Mouse (Mus musculus) CH12.LX (cell line): Measurements from ENCODE around the gene Car5a. TPM values are rescaled to one million over a fixed set of nuclear protein-coding genes. Genes with fewer than 3 reads are reported as not detected.

Experiments
- DNase-seq: peaks from one replicate; pipeline ENCODE4 v3.0.0-alpha.2; 2013; ENCODE audit errors: extremely low read depth
- H3K27ac ChIP-seq: 2 replicates; pipeline ENCODE4 v1.5.1; 2012; ENCODE audit warnings: low read depth, mild to moderate bottlenecking, control low read depth, moderate library complexity; ENCODE audit not compliant: insufficient read depth
- H3K27me3 ChIP-seq: replicated peaks from 2 replicates; pipeline ENCODE3; 2012; ENCODE audit warnings: inconsistent platforms
- H3K36me3 ChIP-seq, 2 experiments: replicated peaks in 1 of 2; 2 replicates each; pipeline versions ENCODE3 to v1.6.1; 2012; ENCODE audit warnings: inconsistent platforms in 1 of 2, low read length in 1 of 2, mild to moderate bottlenecking in 1 of 2, mixed read lengths in 1 of 2, moderate library complexity in 1 of 2; ENCODE audit not compliant: control insufficient read depth in 1 of 2, insufficient read depth in 1 of 2
- H3K4me1 ChIP-seq, 2 experiments: 2 replicates each; pipeline ENCODE4 v1.6.1; 2012; ENCODE audit warnings: inconsistent platforms in 1 of 2, moderate library complexity in 1 of 2; ENCODE audit not compliant: insufficient read depth in 2 of 2, control insufficient read depth in 1 of 2
- H3K4me2 ChIP-seq: 2 replicates; pipeline ENCODE4 v1.6.1; 2012; ENCODE audit warnings: low read depth, mild to moderate bottlenecking, control low read depth; ENCODE audit not compliant: poor library complexity, insufficient read depth, severe bottlenecking
- H3K4me3 ChIP-seq, 3 experiments: fragments of 150-350 bp in 1 of 3; sonication (generic) in 1 of 3; replicated peaks in 1 of 3; 2 replicates each; pipeline versions ENCODE3 to v1.5.1; 2011 to 2012; ENCODE audit warnings: low read depth in 2 of 3, low read length in 2 of 3, mild to moderate bottlenecking in 2 of 3, moderate library complexity in 2 of 3, control low read depth in 1 of 3, improper control_type of control experiment in 1 of 3, inconsistent platforms in 1 of 3, mixed read lengths in 1 of 3; ENCODE audit not compliant: poor library complexity in 1 of 3
- H3K79me2 ChIP-seq: replicated peaks from 2 replicates; pipeline ENCODE4 v1.6.1; 2012; ENCODE audit warnings: mild to moderate bottlenecking, moderate library complexity; ENCODE audit not compliant: control insufficient read depth, poor library complexity, insufficient read depth, severe bottlenecking; ENCODE audit errors: extremely low read depth
- H3K9ac ChIP-seq: 2 replicates; pipeline ENCODE4 v1.6.1; 2012; ENCODE audit warnings: low read depth, mild to moderate bottlenecking, control low read depth, moderate library complexity; ENCODE audit not compliant: insufficient read depth
- H3K9me3 ChIP-seq: replicated peaks from 2 replicates; pipeline ENCODE3; 2012; ENCODE audit warnings: low read length, inconsistent platforms, mixed read lengths
- BHLHE40 ChIP-seq: IDR thresholded peaks from 2 replicates; pipeline ENCODE4 v1.6.1; 2011; ENCODE audit warnings: mild to moderate bottlenecking, low read depth, low read length, improper control_type of control experiment
- CHD2 ChIP-seq: IDR thresholded peaks from 2 replicates; pipeline ENCODE4 v1.6.1; 2011; ENCODE audit warnings: low read length, improper control_type of control experiment
- CTCF ChIP-seq, 2 experiments: IDR thresholded peaks in 1 of 2; conservative IDR thresholded peaks in 1 of 2; 2 replicates each; pipeline ENCODE4 v1.5.1; 2011 to 2012; ENCODE audit warnings: low read depth in 2 of 2, low read length in 2 of 2, improper control_type of control experiment in 1 of 2, inconsistent platforms in 1 of 2, mild to moderate bottlenecking in 1 of 2, moderate library complexity in 1 of 2
- EP300 ChIP-seq: IDR thresholded peaks from 2 replicates; pipeline ENCODE4 v1.6.1; 2011; ENCODE audit warnings: low read length, improper control_type of control experiment
- IRF4 ChIP-seq: IDR thresholded peaks from 2 replicates; pipeline ENCODE4 v1.6.1; 2014; ENCODE audit warnings: low read depth, mild to moderate bottlenecking, inconsistent platforms, low read length, improper control_type of control experiment
- JUND ChIP-seq: conservative IDR thresholded peaks from 2 replicates; pipeline ENCODE4 v1.6.1; 2011; ENCODE audit warnings: low read depth, low read length, improper control_type of control experiment
- MAFK ChIP-seq: IDR thresholded peaks from 2 replicates; pipeline ENCODE4 v1.6.1; 2011; ENCODE audit warnings: low read length, improper control_type of control experiment; ENCODE audit not compliant: insufficient replicate concordance
- MAX ChIP-seq: IDR thresholded peaks from 2 replicates; pipeline ENCODE4 v1.6.1; 2011; ENCODE audit warnings: low read length, improper control_type of control experiment
- NELFE ChIP-seq: IDR thresholded peaks from 2 replicates; pipeline ENCODE4 v1.6.1; 2011; ENCODE audit warnings: low read depth, low read length, improper control_type of control experiment
- NRF1 ChIP-seq: IDR thresholded peaks from 2 replicates; pipeline ENCODE4 v1.6.1; 2014; ENCODE audit warnings: low read depth, mild to moderate bottlenecking, inconsistent platforms, low read length, improper control_type of control experiment, moderate library complexity
- POLR2A ChIP-seq: IDR thresholded peaks from 2 replicates; pipeline ENCODE4 v1.6.1; 2011; ENCODE audit warnings: low read depth, mild to moderate bottlenecking, improper control_type of control experiment, low read length
- RAD21 ChIP-seq: IDR thresholded peaks from 2 replicates; pipeline ENCODE4 v1.6.1; 2011; ENCODE audit warnings: low read depth, mild to moderate bottlenecking, low read length, improper control_type of control experiment, moderate library complexity
- SIN3A ChIP-seq: IDR thresholded peaks from 2 replicates; pipeline ENCODE4 v1.6.1; 2012; ENCODE audit warnings: low read length, improper control_type of control experiment, inconsistent platforms
- TBP ChIP-seq: conservative IDR thresholded peaks from 2 replicates; pipeline ENCODE4 v1.6.1; 2011; ENCODE audit warnings: low read depth, low read length, improper control_type of control experiment
- TCF12 ChIP-seq: IDR thresholded peaks from 2 replicates; pipeline ENCODE4 v1.6.1; 2014; ENCODE audit warnings: low read depth, mild to moderate bottlenecking, inconsistent platforms, low read length, improper control_type of control experiment
- USF1 ChIP-seq: IDR thresholded peaks from 2 replicates; pipeline ENCODE4 v1.6.1; 2014; ENCODE audit warnings: low read depth, mild to moderate bottlenecking, inconsistent platforms, low read length, improper control_type of control experiment
- USF2 ChIP-seq: conservative IDR thresholded peaks from 2 replicates; pipeline ENCODE4 v1.6.1; 2011; ENCODE audit warnings: low read depth, low read length, improper control_type of control experiment
- ZKSCAN1 ChIP-seq: IDR thresholded peaks from 2 replicates; pipeline ENCODE4 v1.6.1; 2012; ENCODE audit warnings: low read depth, inconsistent platforms, low read length, improper control_type of control experiment, borderline replicate concordance
- ZMIZ1 ChIP-seq: IDR thresholded peaks from 2 replicates; pipeline ENCODE4 v1.6.1; 2012; ENCODE audit warnings: low read depth, mild to moderate bottlenecking, inconsistent platforms, low read length, improper control_type of control experiment
- ZNF384 ChIP-seq: IDR thresholded peaks from 2 replicates; pipeline ENCODE4 v1.6.1; 2012; ENCODE audit warnings: low read depth, low read length, improper control_type of control experiment, inconsistent platforms
- dilution Hi-C: fragments of 300-500 bp; cut with MboI; formaldehyde crosslinking; loops from 2 replicates; pipeline ENCODE4 v1.14.3; 2020; ENCODE audit warnings: low sequenced_read_pairs; ENCODE audit not compliant: extremely low pct_unique_long_range_greater_than_20kb, extremely low pct_ligation_motif_present
- in situ Hi-C: fragments of 300-500 bp; cut with MboI; formaldehyde crosslinking; loops from 3 replicates; pipeline ENCODE4 v1.14.3; 2019; ENCODE audit warnings: low sequenced_read_pairs, low pct_ligation_motif_present, low pct_unique_long_range_greater_than_20kb, mixed read lengths
- polyA plus RNA-seq: library from polyadenylated mRNA; unstranded; fragments of >175 nt; gene quantifications from 2 replicates; pipeline ENCODE4 v1.2.1, GENCODE M21; 2012; ENCODE audit warnings: low read depth; ENCODE audit not compliant: insufficient read length
- total RNA-seq, 2 experiments: library from RNA; depleted of rRNA; stranded (reverse); fragments of 300-350 nt in 1 of 2; fragments of >200 nt in 1 of 2; gene quantifications; 2 replicates each; pipeline ENCODE4 v1.2.3; 2012 to 2014

Gene Car5a
- total and polyA plus RNA-seq, 3 experiments: 1.6 to 9.7 TPM; not detected in 1

- H3K9me3 ChIP-seq: no peaks in the 10 kb centered on the region
- dilution Hi-C loops: no loop called here
- DNase-seq: no peak
- no peaks in the 10 kb centered on the region for H3K27me3 ChIP-seq
- in situ Hi-C loops: no loop called here
- TF ChIP-seq USF2: no peak
- no peak for TF ChIP-seq TCF12
- no peak for TF ChIP-seq MAFK
- TF ChIP-seq SIN3A: no peak
- no peak for TF ChIP-seq MAX
- TF ChIP-seq USF1: no peak
- no peak for TF ChIP-seq ZKSCAN1
- TF ChIP-seq RAD21: no peak
- H3K27ac ChIP-seq: no peak overlapping the region
- peaks cover 14 to 58% of the 10 kb centered on the region in 2 experiments for H3K4me1 ChIP-seq
- H3K4me3 ChIP-seq: no peak overlapping the region
- no peak overlapping the region for H3K9ac ChIP-seq
- no peaks in the 10 kb centered on the region for H3K79me2 ChIP-seq
- H3K4me2 ChIP-seq: no peak overlapping the region
- H3K36me3 ChIP-seq: peaks cover 0 to 6% of the 10 kb centered on the region in 2 experiments
Measured at GRCm38 (mm10) chr8:121868896-121869295, 75.8 kb downstream of the Car5a start.

GRCm38 (mm10) chr8:121868196-121868595, 76.5 kb downstream of the Car5a start:
- no peaks in the 10 kb centered on the region for H3K9me3 ChIP-seq
- H3K79me2 ChIP-seq: no peaks in the 10 kb centered on the region
- no peak for DNase-seq
- H3K36me3 ChIP-seq: peaks cover 0 to 6% of the 10 kb centered on the region in 2 experiments
- peaks cover 14 to 57% of the 10 kb centered on the region in 2 experiments for H3K4me1 ChIP-seq
- H3K27ac ChIP-seq: no peak overlapping the region
- dilution Hi-C loops: no loop called here
- no peaks in the 10 kb centered on the region for H3K27me3 ChIP-seq
- TF ChIP-seq NELFE: no peak
- no peak for TF ChIP-seq CHD2
- no peak for TF ChIP-seq CTCF (conservative IDR thresholded peaks at IDR 0.05 in 1 of 2, IDR thresholded peaks at IDR 0.05 in 1 of 2; ENCODE audit: low read depth in 2 of 2, low read length in 2 of 2)
- no peak for TF ChIP-seq NRF1
- no peak for TF ChIP-seq ZNF384
- no peak for TF ChIP-seq TBP
- no peak for TF ChIP-seq JUND
- TF ChIP-seq BHLHE40: no peak
- TF ChIP-seq EP300: no peak
- TF ChIP-seq IRF4: no peak
- no peak for TF ChIP-seq ZKSCAN1
- no peak for TF ChIP-seq POLR2A
- TF ChIP-seq ZMIZ1: no peak
- no peak for TF ChIP-seq MAFK
- TF ChIP-seq RAD21: no peak
- TF ChIP-seq, all 38 proteins: peak for 0
- Histone ChIP-seq H3K4me2 (no peak overlapping the region), H3K9ac (no peak overlapping the region), H3K4me3 (no peak overlapping the region)
- in situ Hi-C loops: no loop called here

Other genes starting within 250 kb of the Car5a start
- gene Jph3, start 215.3 kb downstream of the Car5a start, total RNA-seq (2012; rRNA removed): 0.17 and 0.21 TPM in 2 replicates
- gene Jph3, start 215.3 kb downstream of the Car5a start, total RNA-seq (2014; rRNA removed): not detected in 2 replicates
- gene Jph3, start 215.3 kb downstream of the Car5a start, polyA plus RNA-seq: 0.21 and 0.31 TPM in 2 replicates
- 54.3 and 66.9 TPM in 2 replicates for gene Klhdc4, start 115.3 kb downstream of the Car5a start, total RNA-seq (2012; rRNA removed)
- 35.5 and 42.4 TPM in 2 replicates for gene Klhdc4, start 115.3 kb downstream of the Car5a start, total RNA-seq (2014; rRNA removed)
- 51.5 and 69.7 TPM in 2 replicates for gene Klhdc4, start 115.3 kb downstream of the Car5a start, polyA plus RNA-seq
- 156 and 207 TPM in 2 replicates for gene Slc7a5, start 37.2 kb downstream of the Car5a start, total RNA-seq (2012; rRNA removed)
- gene Slc7a5, start 37.2 kb downstream of the Car5a start, total RNA-seq (2014; rRNA removed): 110 and 119 TPM in 2 replicates
- gene Slc7a5, start 37.2 kb downstream of the Car5a start, polyA plus RNA-seq: 235 and 291 TPM in 2 replicates
- gene Banp, start 4.8 kb upstream of the Car5a start, total RNA-seq (2012; rRNA removed): 29.1 and 34.2 TPM in 2 replicates
- 20.9 and 25.7 TPM in 2 replicates for gene Banp, start 4.8 kb upstream of the Car5a start, total RNA-seq (2014; rRNA removed)
- gene Banp, start 4.8 kb upstream of the Car5a start, polyA plus RNA-seq: 13.2 and 14.9 TPM in 2 replicates